Mouse (Mus musculus) lung, embryonic 16.5 days (tissue): ENCODE measurements around the gene Dnah1. TPM values are rescaled to one million over a fixed set of nuclear protein-coding genes. Genes with fewer than 3 reads are reported as not detected.
A peak's percentile ranks its signal among the peaks of the same experiment; 100 is the strongest.

Source experiments
- ATAC-seq: fragments of 200-750 bp; cut with Nextera tagmentation; 2 replicates; pipeline ENCODE4 v1.8.0; 2017; ENCODE audit warnings: low read depth, mild to moderate bottlenecking, moderate library complexity
- H3K27ac ChIP-seq: fragments of 300-500 bp; sonication (generic); 2 replicates; pipeline ENCODE4 v1.5.1; 2014; ENCODE audit warnings: mild to moderate bottlenecking, control low read depth, low read length
- H3K27me3 ChIP-seq: fragments of 300-500 bp; sonication (generic); 2 replicates; pipeline ENCODE4 v1.6.1; 2014; ENCODE audit warnings: low read depth, low read length, mixed read lengths; ENCODE audit not compliant: control insufficient read depth, insufficient read depth
- H3K36me3 ChIP-seq: fragments of 300-500 bp; sonication (generic); 2 replicates; pipeline ENCODE4 v1.6.1; 2014; ENCODE audit warnings: low read length; ENCODE audit not compliant: control insufficient read depth, insufficient read depth
- H3K4me1 ChIP-seq: fragments of 300-500 bp; sonication (generic); replicated peaks from 2 replicates; pipeline ENCODE4 v1.6.1; 2014; ENCODE audit warnings: low read length, mixed read lengths; ENCODE audit not compliant: control insufficient read depth, insufficient read depth
- H3K4me2 ChIP-seq: fragments of 300-500 bp; sonication (generic); 2 replicates; pipeline ENCODE4 v1.6.1; 2014; ENCODE audit warnings: low read depth, low read length, control low read depth
- H3K4me3 ChIP-seq: fragments of 300-500 bp; sonication (generic); 2 replicates; pipeline ENCODE4 v1.5.1; 2014; ENCODE audit warnings: mild to moderate bottlenecking, low read length, control low read depth
- H3K9ac ChIP-seq: fragments of 300-500 bp; sonication (generic); 2 replicates; pipeline ENCODE4 v1.6.1; 2014; ENCODE audit warnings: low read length, control low read depth
- H3K9me3 ChIP-seq: fragments of 300-500 bp; sonication (generic); 2 replicates; pipeline ENCODE4 v1.6.1; 2016; ENCODE audit warnings: low read length; ENCODE audit not compliant: control insufficient read depth
- WGBS: fragments of 180-500 bp; shearing (Covaris S2); extraction: QIAGEN DNeasy Blood & Tissue Kit; methylation state at CpG from one replicate; pipeline ENCODE4 v1.1.7; 2014; 5-methylcytosine and 5-hydroxymethylcytosine counted together
- polyA plus RNA-seq: library from polyadenylated mRNA; unstranded; fragments of >200 nt; fragmentation: Nextera tagmentation; extraction: Ambion mirVana; gene quantifications from 2 replicates; pipeline ENCODE4 v1.2.1, GENCODE M21; 2015

The Dnah1 gene
- 2.5 and 2.7 TPM in 2 replicates for polyA plus RNA-seq

GRCm38 (mm10) chr14:31323849-31324792, at the start of gene Dnah1:
Gene Dnah1 (minus strand): TSS chr14:31323896.
- Histone ChIP-seq H3K9me3 (no peaks in the 10 kb centered on the region), H3K36me3 (no peaks in the 10 kb centered on the region), H3K4me1 (peaks cover 6% of the 10 kb centered on the region; the same call in 1 of the 2 replicates), H3K4me3 (peak within 1 kb of the TSS; percentile 47), H3K27ac (no peak within 1 kb of the TSS), H3K9ac (peak within 1 kb of the TSS; percentile 48), H3K27me3 (no peaks in the 10 kb centered on the region), H3K4me2 (peak within 1 kb of the TSS; percentile 61)
- WGBS, result 27% methylated on average over 28 of the region's 28 CpGs
- peak; percentile 83 for ATAC-seq

- Histone ChIP-seq H3K4me3 (no peak overlapping the region), H3K36me3 (peaks cover 39% of the 10 kb centered on the region), H3K4me2 (no peak overlapping the region), H3K9me3 (no peaks in the 10 kb centered on the region), H3K27me3 (no peaks in the 10 kb centered on the region), H3K4me1 (no peaks in the 10 kb centered on the region), H3K9ac (no peak overlapping the region), H3K27ac (no peak overlapping the region)
- WGBS, result 84% methylated on average over 3 of the region's 3 CpGs
- ATAC-seq, result no peak
Observed at GRCm38 (mm10) chr14:31369377-31369776, 45.7 kb upstream of the Dnah1 start.

- WGBS, result 85% methylated on average over 7 of the region's 7 CpGs
- Histone ChIP-seq H3K4me1 (no peaks in the 10 kb centered on the region), H3K27ac (no peak overlapping the region), H3K4me3 (no peak overlapping the region), H3K9me3 (no peaks in the 10 kb centered on the region), H3K36me3 (peaks cover 39% of the 10 kb centered on the region), H3K27me3 (no peaks in the 10 kb centered on the region), H3K9ac (no peak overlapping the region), H3K4me2 (no peak overlapping the region)
- no peak for ATAC-seq
Observed at GRCm38 (mm10) chr14:31367951-31368350, 44.3 kb upstream of the Dnah1 start.

GRCm38 (mm10) chr14:31365350-31365749, 41.7 kb upstream of the Dnah1 start:
- Histone ChIP-seq H3K27ac (no peak overlapping the region), H3K9me3 (no peaks in the 10 kb centered on the region), H3K36me3 (peaks cover 31% of the 10 kb centered on the region), H3K27me3 (no peaks in the 10 kb centered on the region), H3K4me3 (no peak overlapping the region), H3K4me2 (no peak overlapping the region), H3K4me1 (no peaks in the 10 kb centered on the region), H3K9ac (no peak overlapping the region)
- no peak for ATAC-seq

- H3K27ac ChIP-seq, result no peak overlapping the region
- H3K36me3 ChIP-seq, result peaks cover 28% of the 10 kb centered on the region
- no peak overlapping the region for H3K4me2 ChIP-seq
- no peak overlapping the region for H3K4me3 ChIP-seq
- ATAC-seq, result no peak
- 92% methylated on average over 4 of the region's 4 CpGs for WGBS
- H3K9ac ChIP-seq, result no peak overlapping the region
- H3K9me3 ChIP-seq, result no peaks in the 10 kb centered on the region
- H3K4me1 ChIP-seq, result no peaks in the 10 kb centered on the region
- no peaks in the 10 kb centered on the region for H3K27me3 ChIP-seq
Observed at GRCm38 (mm10) chr14:31364589-31364988, 40.9 kb upstream of the Dnah1 start.

GRCm38 (mm10) chr14:31362236-31362635, 38.5 kb upstream of the Dnah1 start:
- Histone ChIP-seq H3K9ac (no peak overlapping the region), H3K27me3 (no peaks in the 10 kb centered on the region), H3K4me3 (no peak overlapping the region), H3K9me3 (no peaks in the 10 kb centered on the region), H3K27ac (no peak overlapping the region), H3K4me2 (no peak overlapping the region), H3K4me1 (no peaks in the 10 kb centered on the region), H3K36me3 (peaks cover 28% of the 10 kb centered on the region)
- 88% methylated on average over 2 of the region's 2 CpGs for WGBS
- no peak for ATAC-seq

GRCm38 (mm10) chr14:31345367-31345766, 21.7 kb upstream of the Dnah1 start:
- H3K9me3 ChIP-seq, result no peaks in the 10 kb centered on the region
- H3K36me3 ChIP-seq, result peaks cover 6% of the 10 kb centered on the region; the same call in 1 of the 2 replicates
- H3K4me1 ChIP-seq, result no peaks in the 10 kb centered on the region
- no peak overlapping the region for H3K4me2 ChIP-seq
- no peak overlapping the region for H3K9ac ChIP-seq
- WGBS, result 73% methylated on average over 1 of the region's 1 CpGs
- no peak for ATAC-seq
- H3K4me3 ChIP-seq, result no peak overlapping the region
- no peaks in the 10 kb centered on the region for H3K27me3 ChIP-seq
- no peak overlapping the region for H3K27ac ChIP-seq

GRCm38 (mm10) chr14:31343241-31343640, 19.5 kb upstream of the Dnah1 start:
- H3K4me2 ChIP-seq, result no peak overlapping the region

GRCm38 (mm10) chr14:31337947-31338346, 14.3 kb upstream of the Dnah1 start:
- no peak for ATAC-seq
- Histone ChIP-seq H3K27ac (no peak overlapping the region), H3K27me3 (no peaks in the 10 kb centered on the region), H3K4me2 (peak overlapping the region; percentile 81), H3K4me3 (peak overlapping the region; percentile 94), H3K9me3 (no peaks in the 10 kb centered on the region), H3K36me3 (peaks cover 4% of the 10 kb centered on the region; the same call in 1 of the 2 replicates), H3K9ac (no peak overlapping the region), H3K4me1 (peaks cover 8% of the 10 kb centered on the region)

More at GRCm38 (mm10) chr14:31343241-31343640, 19.5 kb upstream of the Dnah1 start:
- Histone ChIP-seq H3K27ac (no peak overlapping the region), H3K36me3 (peaks cover 6% of the 10 kb centered on the region; the same call in 1 of the 2 replicates), H3K4me3 (no peak overlapping the region), H3K4me1 (no peaks in the 10 kb centered on the region; the same call in 1 of the 2 replicates), H3K9ac (no peak overlapping the region), H3K27me3 (no peaks in the 10 kb centered on the region), H3K9me3 (no peaks in the 10 kb centered on the region)
- no peak for ATAC-seq
- WGBS, result 64% methylated on average over 8 of the region's 8 CpGs
